Mouse (Mus musculus) brain, embryonic 14.5 days (tissue): ENCODE data around the gene Gmnn.

Experiments used
- CTCF ChIP-seq: fragments of 200-500 bp; IDR thresholded peaks from 2 replicates; pipeline ENCODE4 v1.5.1; 2012; ENCODE audit warnings: inconsistent platforms, mild to moderate bottlenecking, moderate library complexity, borderline replicate concordance; ENCODE audit not compliant: insufficient read depth, insufficient read length; ENCODE audit errors: extremely low read depth
- POLR2A ChIP-seq: fragments of 200-500 bp; IDR thresholded peaks from 2 replicates; pipeline ENCODE4 v1.6.1; 2012; ENCODE audit warnings: mild to moderate bottlenecking, inconsistent platforms, borderline replicate concordance; ENCODE audit not compliant: poor library complexity, insufficient read depth, insufficient read length, severe bottlenecking; ENCODE audit errors: extremely low read depth

GRCm38 (mm10) chr13:24776146-24776844, 14.6 kb upstream of the Gmnn start:
- TF ChIP-seq CTCF (peak; percentile 78), POLR2A (no peak)
